Mouse (Mus musculus) urinary bladder, postnatal 25 days (tissue): ENCODE results near the gene Olfr813.
"Not testable (repeated sequence)": the region's sequence is repeated elsewhere in the genome, so short reads cannot be mapped to it uniquely, and the experiment has no call there.

Experiments
- DNase-seq: peaks from one replicate; pipeline ENCODE4 v3.0.0; 2022; ENCODE audit warnings: low spot score

Olfr813 gene

DNA sequence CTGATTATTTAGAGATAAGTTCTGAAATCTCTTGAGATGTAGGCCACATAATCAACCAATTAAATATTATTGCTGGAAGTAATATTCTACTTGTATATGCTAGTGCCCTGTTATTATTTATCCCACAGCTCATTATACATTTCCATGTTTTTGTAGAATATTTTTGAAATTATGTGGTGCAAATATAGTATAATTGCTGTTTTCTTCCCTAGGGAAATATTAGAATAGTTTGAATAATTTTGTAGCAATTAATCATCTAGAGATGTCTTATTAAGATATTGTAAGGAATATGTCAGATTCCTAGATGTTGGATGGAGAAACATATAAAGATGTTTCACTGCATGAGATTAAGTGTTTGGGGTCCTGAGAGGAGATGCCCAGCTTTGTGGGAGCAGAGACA, at the start of gene Olfr813:
Gene Olfr813, plus strand, starts transcription at position 301 of the 400 bp plus-strand sequence.
- no peak for DNase-seq

DNA sequence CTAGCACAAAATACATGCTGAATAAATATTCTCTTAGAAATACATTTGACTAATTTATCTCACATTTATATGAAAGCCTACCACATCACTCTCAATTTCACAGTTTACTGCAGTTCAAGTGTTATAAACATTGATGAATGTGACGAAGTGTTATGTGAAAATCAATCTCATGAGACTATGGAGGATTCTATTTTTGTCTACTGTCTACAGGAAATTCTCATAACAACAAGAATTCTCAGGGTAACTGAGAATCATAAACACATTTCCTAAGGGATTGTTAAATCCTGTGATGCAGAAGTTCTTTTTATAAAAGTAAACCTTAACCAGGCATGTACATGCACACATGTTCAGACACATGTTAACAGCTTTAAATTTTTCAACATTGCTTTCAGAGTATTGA, 9.2 kb upstream of the Olfr813 start, which contains the start of gene Olfr812:
Gene Olfr812, minus strand, starts transcription at position 101 of the 400 bp plus-strand sequence.
- no peak for DNase-seq

DNA sequence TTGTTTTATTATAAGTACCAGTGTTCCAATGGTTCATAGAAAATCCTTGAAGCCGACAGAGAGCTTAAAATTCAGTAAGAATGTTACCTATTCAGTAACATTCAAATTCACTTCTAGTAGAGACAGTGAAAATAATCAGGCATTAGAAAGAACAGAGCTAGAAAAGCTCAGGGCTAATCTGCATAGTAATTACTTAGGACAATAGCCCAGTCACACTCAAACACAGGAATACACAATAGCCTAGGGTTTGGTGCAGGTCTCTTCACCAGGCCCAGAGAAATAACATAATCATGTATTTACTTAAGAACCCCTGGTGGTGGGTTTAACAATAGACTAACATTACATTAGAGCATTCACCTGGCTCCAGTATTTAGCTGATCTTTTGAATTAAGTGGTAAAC, 7.8 kb upstream of the Olfr813 start:
- DNase-seq = no peak

DNA sequence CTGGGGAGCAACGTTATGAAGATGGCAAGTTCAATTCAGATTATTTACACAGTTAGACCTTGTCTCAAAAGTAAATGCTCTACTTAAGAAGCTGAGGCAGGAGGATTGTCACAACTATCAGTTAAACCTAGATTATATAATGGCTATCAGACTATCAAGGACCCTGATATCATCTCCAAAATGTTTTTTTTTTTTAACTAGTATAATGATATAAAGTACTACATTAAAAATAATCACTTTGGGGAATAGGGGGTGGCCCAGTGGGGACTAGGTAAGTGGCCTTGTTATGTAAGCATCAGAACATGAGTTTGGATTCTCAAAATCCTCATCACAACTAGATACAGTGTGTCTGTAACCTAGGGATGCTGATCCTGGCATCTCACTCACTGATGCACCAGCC, 24.6 kb downstream of the Olfr813 start, which contains the start of gene Olfr814:
Gene Olfr814, minus strand, starts transcription at position 101 of the 400 bp plus-strand sequence.
- DNase-seq = not testable (repeated sequence)

DNA sequence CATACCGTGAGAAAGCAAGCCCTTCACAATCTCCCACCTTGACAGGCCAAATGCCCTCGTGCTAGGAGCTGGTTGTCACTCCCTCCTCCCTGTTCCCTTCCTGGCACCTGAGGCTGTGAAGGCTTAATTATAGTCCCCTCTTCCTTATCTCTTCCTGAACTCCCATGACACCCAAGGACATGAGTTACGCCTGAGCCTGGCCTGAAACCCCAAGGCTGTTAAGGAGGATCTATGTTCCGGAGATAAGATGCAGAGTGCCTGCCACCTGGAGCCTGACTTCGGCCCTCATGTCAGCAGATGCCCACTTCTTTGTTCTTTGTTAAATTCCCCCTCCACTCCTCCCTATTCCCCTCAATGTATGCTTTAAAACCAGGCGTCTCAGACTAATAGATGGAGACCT, 30.3 kb downstream of the Olfr813 start:
- not testable (repeated sequence) for DNase-seq

DNA sequence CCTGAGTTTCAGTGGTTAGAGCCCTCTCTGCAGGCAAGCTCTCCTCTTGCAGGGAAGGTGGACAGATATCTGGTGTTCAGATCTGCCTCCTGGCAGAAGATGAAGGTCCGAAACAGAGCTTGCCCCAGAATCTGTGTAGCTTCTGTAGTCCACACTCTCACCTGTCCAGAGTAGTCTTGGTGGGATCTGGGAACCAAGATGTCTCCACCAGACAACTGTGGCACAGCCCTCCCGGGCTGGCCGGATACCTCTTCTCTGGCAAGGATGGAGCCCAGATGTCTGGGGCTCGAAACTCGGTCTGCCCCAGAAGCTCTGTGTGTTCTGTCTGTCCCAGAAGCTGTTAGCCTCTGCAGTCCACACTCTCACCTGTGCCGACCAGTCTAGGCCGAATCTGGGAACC, 30.8 kb downstream of the Olfr813 start:
- no peak for DNase-seq

DNA sequence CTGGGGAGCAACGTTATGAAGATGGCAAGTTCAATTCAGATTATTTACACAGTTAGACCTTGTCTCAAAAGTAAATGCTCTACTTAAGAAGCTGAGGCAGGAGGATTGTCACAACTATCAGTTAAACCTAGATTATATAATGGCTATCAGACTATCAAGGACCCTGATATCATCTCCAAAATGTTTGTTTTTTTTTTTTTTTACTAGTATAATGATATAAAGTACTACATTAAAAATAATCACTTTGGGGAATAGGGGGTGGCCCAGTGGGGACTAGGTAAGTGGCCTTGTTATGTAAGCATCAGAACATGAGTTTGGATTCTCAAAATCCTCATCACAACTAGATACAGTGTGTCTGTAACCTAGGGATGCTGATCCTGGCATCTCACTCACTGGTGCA, 50.6 kb downstream of the Olfr813 start, which contains the start of gene Olfr815:
Gene Olfr815, minus strand, starts transcription at position 101 of the 400 bp plus-strand sequence.
- not testable (repeated sequence) for DNase-seq
